Mouse (Mus musculus) ovary, postnatal 36 days (tissue): ENCODE measurements around the gene Ilkap.
A peak's percentile ranks its signal among the peaks of the same experiment; 100 is the strongest.

Experiments used
- DNase-seq: peaks from one replicate; pipeline ENCODE4 v3.0.0; 2022; ENCODE audit warnings: low spot score, mixed read lengths

Gene Ilkap

GRCm38 (mm10) chr1:91398260-91399062, at the start of gene Ilkap:
Gene Ilkap (minus strand): TSS chr1:91398815.
- DNase-seq, result peak; percentile 83

GRCm38 (mm10) chr1:91446511-91446910, 47.9 kb upstream of the Ilkap start:
- DNase-seq, result no peak

GRCm38 (mm10) chr1:91446060-91446459, 47.4 kb upstream of the Ilkap start:
- peak; percentile 57 for DNase-seq

- no peak for DNase-seq
These were observed 46.5 kb upstream of the Ilkap start for GRCm38 (mm10) chr1:91444841-91445830.

- DNase-seq, result no peak
These were observed 43.9 kb upstream of the Ilkap start for GRCm38 (mm10) chr1:91442350-91442990.

- DNase-seq, result no peak
These were observed 43.2 kb upstream of the Ilkap start for GRCm38 (mm10) chr1:91441855-91442254.

GRCm38 (mm10) chr1:91439776-91440175, 41.2 kb upstream of the Ilkap start:
- no peak for DNase-seq

- no peak for DNase-seq
These were observed 39.0 kb upstream of the Ilkap start for GRCm38 (mm10) chr1:91437573-91437972.

- no peak for DNase-seq
These were observed 38.4 kb upstream of the Ilkap start for GRCm38 (mm10) chr1:91437083-91437400.

- peak; percentile 72 for DNase-seq
These were observed 37.9 kb upstream of the Ilkap start for GRCm38 (mm10) chr1:91436380-91437082.

- no peak for DNase-seq
These were observed 37.1 kb upstream of the Ilkap start for GRCm38 (mm10) chr1:91435606-91436130.

GRCm38 (mm10) chr1:91434905-91435304, 36.3 kb upstream of the Ilkap start:
- DNase-seq, result no peak

GRCm38 (mm10) chr1:91430761-91431160, 32.1 kb upstream of the Ilkap start:
- DNase-seq, result no peak

GRCm38 (mm10) chr1:91429212-91429611, 30.6 kb upstream of the Ilkap start:
- DNase-seq, result no peak

- peak; percentile 81 for DNase-seq
These were observed 30.0 kb upstream of the Ilkap start for GRCm38 (mm10) chr1:91428614-91429013.

- no peak for DNase-seq
These were observed 27.8 kb upstream of the Ilkap start for GRCm38 (mm10) chr1:91426397-91426796.

- DNase-seq, result no peak
These were observed 22.0 kb upstream of the Ilkap start for GRCm38 (mm10) chr1:91420601-91421065.

- no peak for DNase-seq
These were observed 21.4 kb upstream of the Ilkap start for GRCm38 (mm10) chr1:91419862-91420600.

GRCm38 (mm10) chr1:91417991-91418390, 19.4 kb upstream of the Ilkap start:
- DNase-seq, result no peak

- DNase-seq, result no peak
These were observed 16.7 kb upstream of the Ilkap start for GRCm38 (mm10) chr1:91415311-91415710.

GRCm38 (mm10) chr1:91414903-91415302, 16.3 kb upstream of the Ilkap start:
- no peak for DNase-seq
